14 mouse cellular contexts compared by ENCODE assay signal in genomic region chr11:51593368-51593767, GRCm38 (mm10).
"Had no signal": no experiment of that assay in that cellular context is flagged by ENCODE, and none has a peak within 500 bp of the region (broad histone marks: within the 10 kb centered on the region; RNA-seq: fewer than 3 reads in every experiment).

No protein-coding gene starts in this region.

- H3K9ac ChIP-seq: lung, embryonic 14.5 days; midbrain, embryonic 12.5 days; neural tube, embryonic 12.5 days; stomach, embryonic 15.5 days had no signal

- DNase-seq: lung, embryonic 14.5 days; lung, postnatal 10 days; lung, postnatal 4 days; midbrain, embryonic 14.5 days; right cerebral cortex, postnatal 14 days; thymus, adult 2 months; thymus, postnatal 25 days; thymus, postnatal 4 days had no signal

- H3K9me3 ChIP-seq: midbrain, embryonic 10.5 days; midbrain, embryonic 12.5 days; neural tube, embryonic 12.5 days; stomach, embryonic 15.5 days had no signal

- H3K27me3 ChIP-seq: midbrain, embryonic 12.5 days; neural tube, embryonic 12.5 days; stomach, embryonic 15.5 days had no signal

- ATAC-seq: midbrain, embryonic 16.5 days had no signal

- H3K4me3 ChIP-seq: midbrain, embryonic 10.5 days; midbrain, embryonic 12.5 days; neural tube, embryonic 12.5 days; stomach, embryonic 15.5 days had no signal

- H3K4me2 ChIP-seq: lung, embryonic 14.5 days; midbrain, embryonic 12.5 days; neural tube, embryonic 12.5 days; stomach, embryonic 15.5 days had no signal

- H3K27ac ChIP-seq: midbrain, embryonic 10.5 days; midbrain, embryonic 12.5 days; neural tube, embryonic 12.5 days; stomach, embryonic 15.5 days; stomach, postnatal 0 days had no signal

- H3K4me1 ChIP-seq: midbrain, embryonic 10.5 days; midbrain, embryonic 12.5 days; neural tube, embryonic 12.5 days had no signal
